Mouse (Mus musculus) midbrain, embryonic 16.5 days (tissue): Measurements from ENCODE around the gene Nav2. TPM values are rescaled to one million over a fixed set of nuclear protein-coding genes. Genes with fewer than 3 reads are reported as not detected.

Experiments
- ATAC-seq: fragments of 200-750 bp; cut with Nextera tagmentation; 2 replicates; pipeline ENCODE4 v1.8.0; 2017; ENCODE audit warnings: moderate TSS enrichment
- H3K27ac ChIP-seq: fragments of 300-500 bp; sonication (generic); 2 replicates; pipeline ENCODE4 v1.5.1; 2014; ENCODE audit warnings: mild to moderate bottlenecking, low read length, mixed read lengths
- H3K27me3 ChIP-seq: fragments of 300-500 bp; sonication (generic); 2 replicates; pipeline ENCODE4 v1.6.1; 2014; ENCODE audit warnings: low read depth, low read length, mixed read lengths; ENCODE audit not compliant: control insufficient read depth, insufficient read depth
- H3K36me3 ChIP-seq: fragments of 300-500 bp; sonication (generic); 2 replicates; pipeline ENCODE4 v1.6.1; 2014; ENCODE audit warnings: mild to moderate bottlenecking, low read length, moderate library complexity, mixed read lengths; ENCODE audit not compliant: control insufficient read depth, insufficient read depth
- H3K4me1 ChIP-seq: fragments of 300-500 bp; sonication (generic); 2 replicates; pipeline ENCODE4 v1.6.1; 2014; ENCODE audit warnings: mild to moderate bottlenecking, low read length, mixed read lengths; ENCODE audit not compliant: control insufficient read depth, insufficient read depth
- H3K4me2 ChIP-seq: fragments of 300-500 bp; sonication (generic); 2 replicates; pipeline ENCODE4 v1.6.1; 2014; ENCODE audit warnings: mild to moderate bottlenecking, low read length, mixed read lengths
- H3K4me3 ChIP-seq: fragments of 300-500 bp; sonication (generic); 2 replicates; pipeline ENCODE4 v1.5.1; 2014; ENCODE audit warnings: low read depth, mild to moderate bottlenecking, low read length, moderate library complexity, mixed read lengths
- H3K9ac ChIP-seq: fragments of 300-500 bp; sonication (generic); 2 replicates; pipeline ENCODE4 v1.6.1; 2014; ENCODE audit warnings: low read depth, low read length, mixed read lengths
- H3K9me3 ChIP-seq: fragments of 300-500 bp; sonication (generic); replicated peaks from 2 replicates; pipeline ENCODE4 v1.6.1; 2014; ENCODE audit warnings: mild to moderate bottlenecking, low read length, mixed read lengths; ENCODE audit not compliant: control insufficient read depth, poor library complexity, severe bottlenecking
- WGBS: fragments of 180-500 bp; shearing (Covaris S2); extraction: QIAGEN DNeasy Blood & Tissue Kit; methylation state at CpG from one replicate; pipeline ENCODE4 v1.1.7; 2014; 5-methylcytosine and 5-hydroxymethylcytosine counted together
- polyA plus RNA-seq: library from polyadenylated mRNA; unstranded; fragments of >200 nt; fragmentation: Nextera tagmentation; extraction: Ambion mirVana; gene quantifications from 2 replicates; pipeline ENCODE4 v1.2.1, GENCODE M21; 2015

Nav2 gene
- polyA plus RNA-seq, 1 experiment from 2014 or later: 21.5 TPM

DNA sequence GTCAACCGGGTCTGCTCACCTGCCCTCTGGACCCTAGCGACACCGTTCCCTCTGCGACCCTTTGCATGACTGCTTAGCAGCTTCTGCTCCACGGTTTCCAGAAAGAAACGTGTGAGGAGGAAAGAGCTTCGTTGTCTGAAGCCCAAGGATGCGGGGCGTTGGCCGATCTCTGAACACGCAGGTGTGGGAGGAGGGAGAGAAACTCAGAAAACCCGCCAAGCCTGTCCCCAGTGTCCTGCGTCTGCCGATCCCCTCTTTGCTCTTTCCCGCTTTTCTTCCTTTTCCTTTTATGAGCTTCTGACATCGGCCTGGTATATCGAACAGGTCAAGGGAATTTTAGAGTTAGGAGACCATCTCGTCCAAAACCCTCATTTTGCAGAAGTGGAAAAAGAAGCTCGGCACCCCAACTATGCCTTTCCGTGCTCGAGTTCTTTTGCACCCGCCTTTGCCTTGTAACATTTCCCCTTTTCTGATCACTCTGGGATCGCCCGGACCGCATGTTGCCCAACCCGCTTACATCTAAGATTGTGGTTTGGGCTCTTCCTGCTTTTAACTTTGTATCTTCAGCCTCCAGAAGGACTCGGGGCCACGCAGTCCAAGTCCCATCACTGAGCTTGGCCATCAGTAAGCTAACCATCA lies 26.4 kb upstream of the Nav2 start:
- 3% methylated on average over 28 of the region's 28 CpGs for WGBS
- ATAC-seq: no peak
- H3K9me3 ChIP-seq: no peaks in the 10 kb centered on the region
- peak overlapping the region; percentile 100 for H3K4me2 ChIP-seq
- H3K9ac ChIP-seq: no peak overlapping the region
- H3K27me3 ChIP-seq: peaks cover 26% of the 10 kb centered on the region
- no peak overlapping the region for H3K27ac ChIP-seq
- peak overlapping the region; percentile 70 for H3K4me3 ChIP-seq
- peaks cover 9% of the 10 kb centered on the region for H3K4me1 ChIP-seq
- H3K36me3 ChIP-seq: no peaks in the 10 kb centered on the region

DNA sequence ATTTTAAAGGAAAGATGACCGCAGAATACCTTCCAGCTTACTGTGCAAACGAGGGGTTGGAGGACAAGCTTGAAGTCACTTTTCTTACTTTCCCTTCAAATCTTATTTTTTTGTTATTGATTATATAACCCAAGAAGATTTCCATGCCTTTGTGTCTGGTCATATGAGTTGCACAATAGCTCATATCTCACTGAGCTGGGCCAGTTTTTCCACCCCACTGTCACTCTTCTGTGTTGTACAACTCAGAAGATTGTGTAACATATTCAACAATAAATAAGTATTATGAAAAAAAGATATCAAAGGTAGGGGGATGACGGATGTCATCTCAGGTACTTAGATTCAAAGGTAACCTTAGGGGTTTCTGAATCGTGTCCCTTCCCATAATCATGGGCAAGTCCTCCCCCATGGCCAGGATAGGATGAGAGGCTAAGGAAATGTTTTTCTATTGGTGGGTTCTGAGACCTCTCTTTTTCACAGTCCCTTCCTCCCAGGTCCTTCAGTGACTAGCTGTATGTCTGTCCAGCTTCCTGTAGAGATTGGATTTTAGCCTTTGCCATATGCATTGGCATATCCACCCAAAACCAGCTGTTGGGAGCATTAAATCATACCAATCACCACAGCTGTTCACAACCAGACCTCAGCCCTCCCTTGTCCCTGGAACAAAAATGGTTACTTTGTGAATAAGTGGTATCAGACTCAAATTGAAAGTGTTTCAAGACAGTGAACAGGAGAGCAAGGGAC lies 24.8 kb upstream of the Nav2 start:
- Histone ChIP-seq H3K4me1 (peaks cover 14% of the 10 kb centered on the region), H3K27ac (no peak overlapping the region), H3K36me3 (no peaks in the 10 kb centered on the region), H3K9me3 (no peaks in the 10 kb centered on the region), H3K9ac (no peak overlapping the region), H3K4me2 (no peak overlapping the region), H3K4me3 (no peak overlapping the region), H3K27me3 (peaks cover 26% of the 10 kb centered on the region)
- ATAC-seq: no peak
- WGBS: 83% methylated on average over 4 of the region's 4 CpGs

DNA sequence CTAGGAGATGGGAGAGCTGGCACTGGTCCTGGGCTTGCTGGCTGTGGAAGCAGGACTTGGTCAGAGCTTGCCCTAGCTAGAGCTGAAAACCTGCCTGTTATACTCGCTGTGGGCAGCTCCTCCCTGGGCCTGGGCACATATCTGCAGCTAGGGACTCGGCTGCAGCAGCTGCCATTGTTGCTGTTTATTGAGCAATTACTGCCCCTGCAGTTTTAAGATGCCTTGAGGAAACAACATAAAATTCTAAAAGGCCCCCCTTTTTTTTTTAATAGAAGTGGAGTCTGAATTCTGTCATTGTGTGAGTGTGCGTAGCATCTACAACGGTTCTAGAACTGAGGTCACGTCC lies 24.3 kb upstream of the Nav2 start:
- 70% methylated on average over 5 of the region's 5 CpGs for WGBS

DNA sequence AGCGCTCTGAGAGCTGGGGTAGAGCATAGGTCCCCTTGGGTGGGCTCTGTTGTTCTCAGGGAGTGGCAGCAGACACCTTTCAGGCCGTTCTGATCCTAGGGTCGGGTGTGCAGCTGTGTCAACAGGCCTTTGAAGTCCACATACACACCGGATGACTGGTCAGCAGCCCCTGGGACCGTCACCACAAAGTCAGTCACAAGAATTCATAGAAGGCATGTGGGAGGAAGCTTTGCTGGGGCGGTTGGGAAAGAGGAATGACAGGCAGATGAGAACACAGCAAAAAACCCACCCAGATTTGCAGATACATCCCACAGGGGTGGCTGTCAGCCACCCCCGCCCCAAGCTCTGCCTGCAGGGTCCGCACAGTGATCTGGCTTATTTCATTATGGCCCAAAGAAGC lies 20.5 kb upstream of the Nav2 start:
- no peak overlapping the region for H3K4me2 ChIP-seq
- H3K27ac ChIP-seq: no peak overlapping the region
- peaks cover 7% of the 10 kb centered on the region; the same call in 1 of the 2 replicates for H3K4me1 ChIP-seq
- no peak overlapping the region for H3K9ac ChIP-seq
- no peak for ATAC-seq
- H3K27me3 ChIP-seq: peaks cover 17% of the 10 kb centered on the region
- no peaks in the 10 kb centered on the region for H3K36me3 ChIP-seq
- H3K4me3 ChIP-seq: no peak overlapping the region
- 42% methylated on average over 8 of the region's 8 CpGs for WGBS
- no peaks in the 10 kb centered on the region for H3K9me3 ChIP-seq

More for the DNA sequence above, 24.3 kb upstream of the Nav2 start:
- Histone ChIP-seq H3K4me1 (peaks cover 14% of the 10 kb centered on the region), H3K4me3 (no peak overlapping the region), H3K4me2 (no peak overlapping the region), H3K27ac (no peak overlapping the region), H3K36me3 (no peaks in the 10 kb centered on the region), H3K9ac (no peak overlapping the region), H3K27me3 (peaks cover 29% of the 10 kb centered on the region), H3K9me3 (no peaks in the 10 kb centered on the region)
- no peak for ATAC-seq

DNA sequence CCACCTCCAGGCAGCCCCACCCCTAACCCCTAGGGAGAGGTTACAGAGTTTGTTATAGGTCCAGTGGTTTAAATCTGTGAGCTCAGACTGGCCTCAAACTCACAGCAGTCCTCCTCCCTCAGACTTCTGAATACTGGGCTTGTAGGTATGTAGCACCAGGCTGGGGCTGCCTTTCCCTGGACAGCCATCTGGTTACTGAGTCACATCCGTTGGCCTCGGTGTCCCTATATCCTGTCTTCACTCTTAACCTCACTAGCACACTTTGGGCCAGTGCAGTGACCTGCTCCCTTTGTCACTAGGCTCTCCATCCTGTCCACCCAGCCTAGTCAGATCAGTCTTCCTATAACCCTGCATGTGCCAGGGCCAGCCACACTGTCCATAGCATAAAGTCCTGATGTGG lies 19.8 kb upstream of the Nav2 start:
- peaks cover 7% of the 10 kb centered on the region; the same call in 1 of the 2 replicates for H3K4me1 ChIP-seq
- H3K4me3 ChIP-seq: no peak overlapping the region
- no peaks in the 10 kb centered on the region for H3K36me3 ChIP-seq
- no peak overlapping the region for H3K27ac ChIP-seq
- H3K9me3 ChIP-seq: no peaks in the 10 kb centered on the region
- peaks cover 10% of the 10 kb centered on the region for H3K27me3 ChIP-seq
- no peak for ATAC-seq
- H3K9ac ChIP-seq: no peak overlapping the region
- 83% methylated on average over 2 of the region's 2 CpGs for WGBS
- no peak overlapping the region for H3K4me2 ChIP-seq

DNA sequence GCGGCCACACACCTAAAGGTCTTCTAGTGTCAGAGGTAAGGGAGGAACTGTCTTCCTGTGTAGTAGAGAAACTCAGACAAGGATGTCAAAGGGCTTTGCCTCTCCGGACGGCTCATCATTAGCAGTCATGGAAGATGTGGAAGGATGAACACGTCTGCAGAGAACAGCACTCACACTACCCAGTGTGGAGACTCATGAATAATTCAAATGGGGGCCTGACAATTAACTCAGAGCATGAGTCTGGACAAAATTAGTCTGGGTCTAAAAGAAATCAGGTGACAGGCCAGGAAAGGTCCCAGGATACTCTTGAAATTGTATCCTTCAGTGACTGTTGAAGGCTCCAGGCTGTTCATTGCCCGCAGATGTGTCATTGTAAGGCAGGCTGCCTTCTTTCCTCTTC lies 17.5 kb upstream of the Nav2 start:
- H3K9ac ChIP-seq: no peak overlapping the region
- H3K9me3 ChIP-seq: no peaks in the 10 kb centered on the region
- ATAC-seq: peak; percentile 14; the same call in 1 of the 2 replicates
- peaks cover 2% of the 10 kb centered on the region; the same call in 1 of the 2 replicates for H3K27me3 ChIP-seq
- peaks cover 10% of the 10 kb centered on the region; the same call in 1 of the 2 replicates for H3K4me1 ChIP-seq
- H3K36me3 ChIP-seq: no peaks in the 10 kb centered on the region
- H3K27ac ChIP-seq: no peak overlapping the region
- no peak overlapping the region for H3K4me2 ChIP-seq
- H3K4me3 ChIP-seq: no peak overlapping the region
- 26% methylated on average over 5 of the region's 5 CpGs for WGBS

DNA sequence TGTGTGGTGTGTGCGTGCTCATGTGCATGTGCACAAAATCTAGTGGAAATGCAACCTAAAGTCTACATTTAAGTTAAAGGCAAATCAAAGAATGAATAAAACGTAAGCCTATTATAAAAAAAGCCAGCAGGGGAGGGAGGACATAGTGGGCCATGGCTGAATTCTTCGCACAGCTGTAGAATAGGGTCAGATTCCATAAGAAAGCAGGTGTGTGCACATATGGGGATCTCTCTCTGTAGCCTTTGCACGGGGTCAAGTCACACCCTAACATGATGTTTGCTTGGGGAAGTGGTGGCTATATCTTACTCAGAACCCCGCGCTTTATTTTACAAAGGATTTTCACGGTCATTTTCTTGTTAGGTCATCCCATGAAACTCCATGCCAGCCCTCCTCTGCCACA lies 15.4 kb upstream of the Nav2 start:
- Histone ChIP-seq H3K4me1 (peaks cover 16% of the 10 kb centered on the region), H3K4me2 (no peak overlapping the region), H3K9ac (no peak overlapping the region), H3K27ac (no peak overlapping the region), H3K4me3 (no peak overlapping the region), H3K27me3 (peaks cover 2% of the 10 kb centered on the region; the same call in 1 of the 2 replicates), H3K9me3 (no peaks in the 10 kb centered on the region), H3K36me3 (no peaks in the 10 kb centered on the region)
- WGBS: 75% methylated on average over 7 of the region's 7 CpGs
- no peak for ATAC-seq

DNA sequence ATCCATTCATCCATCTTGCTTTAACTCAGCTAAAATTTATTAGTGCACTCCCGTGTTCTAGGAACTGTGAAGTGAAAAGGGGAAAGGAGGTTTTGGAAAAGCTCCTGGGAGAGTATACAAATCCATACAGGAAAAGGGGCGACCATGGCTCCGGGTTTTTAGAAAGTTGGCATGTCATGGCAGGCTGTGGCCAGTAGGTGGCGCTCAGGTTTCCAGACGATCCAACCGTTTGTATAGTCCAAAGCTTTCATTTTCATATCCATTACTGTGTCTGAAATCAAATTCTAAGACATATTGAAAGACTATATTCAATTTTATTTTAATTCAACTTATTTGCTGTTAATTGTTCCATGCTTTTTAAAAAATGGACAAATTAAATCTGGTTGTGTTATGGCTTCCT lies 14.4 kb upstream of the Nav2 start:
- H3K27me3 ChIP-seq: peaks cover under 1% of the 10 kb centered on the region; the same call in 1 of the 2 replicates
- ATAC-seq: no peak
- no peaks in the 10 kb centered on the region for H3K9me3 ChIP-seq

DNA sequence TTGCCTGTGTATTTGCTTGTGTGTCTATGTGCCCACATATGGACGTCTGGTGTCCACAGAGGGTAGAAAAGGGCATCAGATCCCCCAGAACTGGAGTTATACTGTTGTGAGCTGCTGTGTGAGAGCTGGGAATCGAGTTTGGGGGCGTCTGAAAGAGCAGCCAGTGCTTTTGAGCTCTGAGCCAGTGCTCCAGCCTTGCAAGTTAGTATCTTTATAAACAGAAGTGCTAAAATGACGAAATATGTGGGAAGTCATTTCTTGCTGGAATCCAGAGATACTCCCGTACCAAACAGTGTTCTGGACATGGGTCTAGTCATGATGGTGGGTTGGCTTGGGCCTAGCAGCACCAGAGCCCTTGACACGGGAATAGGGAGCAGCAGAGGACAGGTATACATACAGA lies 13.8 kb upstream of the Nav2 start:
- no peaks in the 10 kb centered on the region for H3K36me3 ChIP-seq
- no peak for ATAC-seq
- 0 out of 2 replicates have a peak, but pooled peaks cover 3% of the 10 kb centered on the region for H3K27me3 ChIP-seq
- H3K4me3 ChIP-seq: no peak overlapping the region
- no peak overlapping the region for H3K4me2 ChIP-seq
- H3K4me1 ChIP-seq: peaks cover 13% of the 10 kb centered on the region
- no peaks in the 10 kb centered on the region for H3K9me3 ChIP-seq
- 85% methylated on average over 6 of the region's 6 CpGs for whole genome bisulfite sequencing
- H3K27ac ChIP-seq: no peak overlapping the region
- H3K9ac ChIP-seq: no peak overlapping the region

More for the DNA sequence above, 14.4 kb upstream of the Nav2 start:
- Histone ChIP-seq H3K9ac (no peak overlapping the region), H3K4me2 (no peak overlapping the region), H3K36me3 (no peaks in the 10 kb centered on the region), H3K4me3 (no peak overlapping the region), H3K4me1 (peaks cover 13% of the 10 kb centered on the region), H3K27ac (no peak overlapping the region)
- WGBS: 2% methylated on average over 6 of the region's 6 CpGs
